In genomic region chr9:107581584-107581983, GRCm38 (mm10) we compare ENCODE assay signal across 8 mouse cellular contexts. TPM values are rescaled to one million over a fixed set of nuclear protein-coding genes. Genes with fewer than 3 reads are reported as not detected.
DNase-seq lines count a peak whose midpoint lies in the region; ATAC-seq and TF ChIP-seq lines count a peak whose summit lies in the region.

No protein-coding gene starts in this region.

- no peak for TF ChIP-seq CTCF in lung, embryonic 14.5 days (IDR thresholded peaks at IDR 0.05; ENCODE audit: low read depth)
- no peak for TF ChIP-seq CTCF in embryonic fibroblast, embryonic 13.5 days (IDR thresholded peaks at IDR 0.05; ENCODE audit: borderline replicate concordance, insufficient read depth, low read length)

- no peaks in the 10 kb centered on the region for H3K27me3 ChIP-seq in lung, embryonic 14.5 days (ENCODE audit: insufficient read depth, low read length)
- no peaks in the 10 kb centered on the region for H3K27me3 ChIP-seq in limb, embryonic 10.5 days (ENCODE audit: low read depth, poor library complexity, severe bottlenecking)
- no peaks in the 10 kb centered on the region for H3K27me3 ChIP-seq in neural tube, embryonic 14.5 days (ENCODE audit: control insufficient read depth, insufficient read depth, low read length)

- H3K9ac ChIP-seq in lung, embryonic 14.5 days: peak overlapping the region; percentile 66
- peak overlapping the region; percentile 67; the same call in 1 of the 2 replicates for H3K9ac ChIP-seq in neural tube, embryonic 14.5 days (replicated peaks; ENCODE audit: low read depth, low read length)

- no peaks in the 10 kb centered on the region for H3K9me3 ChIP-seq in lung, embryonic 14.5 days (ENCODE audit: low read depth, low read length)
- no peaks in the 10 kb centered on the region for H3K9me3 ChIP-seq in limb, embryonic 10.5 days (replicated peaks)
- H3K9me3 ChIP-seq in neural tube, embryonic 14.5 days (ENCODE audit: control insufficient read depth, low read length): no peaks in the 10 kb centered on the region

- H3K4me1 ChIP-seq in lung, embryonic 14.5 days (ENCODE audit: insufficient read depth): peaks cover 4% of the 10 kb centered on the region
- peaks cover 5% of the 10 kb centered on the region; the same call in 1 of the 2 replicates for H3K4me1 ChIP-seq in embryonic fibroblast, embryonic 13.5 days (ENCODE audit: control insufficient read depth, insufficient read depth, low read length)
- H3K4me1 ChIP-seq in limb, embryonic 10.5 days: peaks cover 57% of the 10 kb centered on the region
- H3K4me1 ChIP-seq in neural tube, embryonic 14.5 days (ENCODE audit: control insufficient read depth, insufficient read depth, low read length): peaks cover 18% of the 10 kb centered on the region

- peak overlapping the region; percentile 51 for H3K4me3 ChIP-seq in lung, embryonic 14.5 days (ENCODE audit: low read depth, low read length)
- peak overlapping the region; percentile 61 for H3K4me3 ChIP-seq in embryonic fibroblast, embryonic 13.5 days (ENCODE audit: insufficient read depth, low read length)
- peak overlapping the region; percentile 61 for H3K4me3 ChIP-seq in limb, embryonic 10.5 days
- peak overlapping the region; percentile 43; the same call in 1 of the 2 replicates for H3K4me3 ChIP-seq in neural tube, embryonic 14.5 days (ENCODE audit: low read depth, low read length)

- peaks cover 18% of the 10 kb centered on the region; the same call in 1 of the 2 replicates for H3K36me3 ChIP-seq in lung, embryonic 14.5 days (ENCODE audit: insufficient read depth)
- H3K36me3 ChIP-seq in limb, embryonic 10.5 days: peaks cover 35% of the 10 kb centered on the region
- H3K36me3 ChIP-seq in neural tube, embryonic 14.5 days (ENCODE audit: control insufficient read depth, insufficient read depth, low read length): peaks cover 7% of the 10 kb centered on the region; the same call in 1 of the 2 replicates

- peak overlapping the region; percentile 73 for H3K4me2 ChIP-seq in lung, embryonic 14.5 days
- peak overlapping the region; percentile 93 for H3K4me2 ChIP-seq in neural tube, embryonic 14.5 days (ENCODE audit: low read depth, low read length)

- TF ChIP-seq POLR2A in embryonic fibroblast, embryonic 13.5 days (IDR thresholded peaks at IDR 0.05; ENCODE audit: low read depth, low read length): no peak

- DNase-seq in lung, embryonic 14.5 days: no peak
- DNase-seq in lung, postnatal 25 days (ENCODE audit: low spot score): no peak
- DNase-seq in limb, embryonic 10.5 days (ENCODE audit: low spot score): no peak
- no peak for DNase-seq in cerebellum, adult 11-12 months
- no peak for DNase-seq in lung, adult 18-20 months
- DNase-seq in left cerebral cortex, adult 18-20 months (ENCODE audit: low spot score in 2 of 2): no peak

- H3K27ac ChIP-seq in lung, embryonic 14.5 days (ENCODE audit: low read depth): peak overlapping the region; percentile 93
- H3K27ac ChIP-seq in embryonic fibroblast, embryonic 13.5 days (ENCODE audit: insufficient read depth, low read length): no peak overlapping the region
- peak overlapping the region; percentile 89 for H3K27ac ChIP-seq in limb, embryonic 10.5 days
- H3K27ac ChIP-seq in neural tube, embryonic 14.5 days (ENCODE audit: low read depth, low read length): no peak overlapping the region

- WGBS in lung, embryonic 14.5 days: 60% methylated on average over 4 of the region's 4 CpGs
- 80% methylated on average over 4 of the region's 4 CpGs for WGBS in limb, embryonic 10.5 days
- 88% methylated on average over 4 of the region's 4 CpGs for WGBS in neural tube, embryonic 14.5 days

- ATAC-seq in lung, embryonic 14.5 days (ENCODE audit: insufficient read depth): no peak
- no peak for ATAC-seq in neural tube, embryonic 14.5 days (ENCODE audit: low read depth)

RNA-seq across cellular contexts. Expression of gene Hyal3, which starts 1.0 kb away (rescaled TPM):
- polyA plus RNA-seq in lung, embryonic 14.5 days (2014; fragmentation: Nextera tagmentation; extraction: Ambion mirVana): 0.73 and 1.4 TPM in 2 replicates
- 0.40 and 0.76 TPM in 2 replicates for polyA plus RNA-seq in embryonic fibroblast, embryonic 13.5 days (2011; ENCODE audit: insufficient read length, low read depth, missing spikeins)
- polyA plus RNA-seq in limb, embryonic 10.5 days (2016; fragmentation: Nextera tagmentation; extraction: Ambion mirVana): 0.56 and 0.82 TPM in 2 replicates
- 1.5 and 2.1 TPM in 2 replicates for polyA plus RNA-seq in neural tube, embryonic 14.5 days (2014; fragmentation: Nextera tagmentation; extraction: Ambion mirVana)
- 1 to 10 TPM; 1.6 TPM for total RNA-seq in left cerebral cortex, adult 18-20 months (2021)

RNA-seq across cellular contexts. Expression of gene Naa80, which starts 2.9 kb away (rescaled TPM):
- polyA plus RNA-seq in lung, embryonic 14.5 days (2014; fragmentation: Nextera tagmentation; extraction: Ambion mirVana): 14.7 and 17.2 TPM in 2 replicates
- 11.3 and 15.4 TPM in 2 replicates for polyA plus RNA-seq in embryonic fibroblast, embryonic 13.5 days (2011; ENCODE audit: insufficient read length, low read depth, missing spikeins)
- polyA plus RNA-seq in limb, embryonic 10.5 days (2016; fragmentation: Nextera tagmentation; extraction: Ambion mirVana): 20.1 and 22.5 TPM in 2 replicates
- polyA plus RNA-seq in neural tube, embryonic 14.5 days (2014; fragmentation: Nextera tagmentation; extraction: Ambion mirVana): 13.3 and 15.6 TPM in 2 replicates
- total RNA-seq in left cerebral cortex, adult 18-20 months (2021): 10 to 100 TPM; 10.1 to 13.4 TPM

RNA-seq across cellular contexts. Expression of gene Hyal1, which starts 4.9 kb away (rescaled TPM):
- polyA plus RNA-seq in lung, embryonic 14.5 days (2014; fragmentation: Nextera tagmentation; extraction: Ambion mirVana): 5.2 and 5.9 TPM in 2 replicates
- polyA plus RNA-seq in embryonic fibroblast, embryonic 13.5 days (2011; ENCODE audit: insufficient read length, low read depth, missing spikeins): 13.9 and 15.6 TPM in 2 replicates
- polyA plus RNA-seq in limb, embryonic 10.5 days (2016; fragmentation: Nextera tagmentation; extraction: Ambion mirVana): 7.9 and 10.2 TPM in 2 replicates
- polyA plus RNA-seq in neural tube, embryonic 14.5 days (2014; fragmentation: Nextera tagmentation; extraction: Ambion mirVana): 3.1 and 4.7 TPM in 2 replicates
- 1 to 10 TPM; 6.3 to 7.2 TPM for total RNA-seq in left cerebral cortex, adult 18-20 months (2021)

RNA-seq across cellular contexts. Expression of gene Ifrd2, which starts 5.9 kb away (rescaled TPM):
- 57.9 and 64.6 TPM in 2 replicates for polyA plus RNA-seq in lung, embryonic 14.5 days (2014; fragmentation: Nextera tagmentation; extraction: Ambion mirVana)
- 31.1 and 31.5 TPM in 2 replicates for polyA plus RNA-seq in embryonic fibroblast, embryonic 13.5 days (2011; ENCODE audit: insufficient read length, low read depth, missing spikeins)
- 55.0 and 69.4 TPM in 2 replicates for polyA plus RNA-seq in limb, embryonic 10.5 days (2016; fragmentation: Nextera tagmentation; extraction: Ambion mirVana)
- polyA plus RNA-seq in neural tube, embryonic 14.5 days (2014; fragmentation: Nextera tagmentation; extraction: Ambion mirVana): 15.0 and 17.8 TPM in 2 replicates
- 10 to 100 TPM; 11.3 to 11.9 TPM for total RNA-seq in left cerebral cortex, adult 18-20 months (2021)

RNA-seq across cellular contexts. Expression of gene Hyal2, which starts 13.8 kb away (rescaled TPM):
- polyA plus RNA-seq in lung, embryonic 14.5 days (2014; fragmentation: Nextera tagmentation; extraction: Ambion mirVana): 126 and 129 TPM in 2 replicates
- polyA plus RNA-seq in embryonic fibroblast, embryonic 13.5 days (2011; ENCODE audit: insufficient read length, low read depth, missing spikeins): 28.0 and 34.4 TPM in 2 replicates
- 160 and 168 TPM in 2 replicates for polyA plus RNA-seq in limb, embryonic 10.5 days (2016; fragmentation: Nextera tagmentation; extraction: Ambion mirVana)
- polyA plus RNA-seq in neural tube, embryonic 14.5 days (2014; fragmentation: Nextera tagmentation; extraction: Ambion mirVana): 60.3 and 70.0 TPM in 2 replicates
- total RNA-seq in left cerebral cortex, adult 18-20 months (2021): 10 to 100 TPM; 13.0 to 15.5 TPM

Comparison
In these comparisons a context has a peak if more than half of its experiments do, and no peak if none do; other contexts are left out.
1. H3K27ac ChIP-seq: peak in lung, embryonic 14.5 days (single experiment) and limb, embryonic 10.5 days (single experiment); none in embryonic fibroblast, embryonic 13.5 days (single experiment) and neural tube, embryonic 14.5 days (single experiment).
2. Peak in every context shown above with its lines, with median percentiles within 50 percentile points of each other: H3K4me3 ChIP-seq.